Mouse (Mus musculus) layer of hippocampus, postnatal 25 days (tissue): Measurements from ENCODE around the gene Atp1b2. TPM values are rescaled to one million over a fixed set of nuclear protein-coding genes. Genes with fewer than 3 reads are reported as not detected.

Experiments
- DNase-seq, 2 experiments: peaks; one replicate each; pipeline ENCODE4 v3.0.0; 2022; ENCODE audit warnings: mixed read lengths in 2 of 2, low spot score in 1 of 2; ENCODE audit errors: extremely low spot score in 1 of 2
- microRNA-seq, 2 experiments: library from miRNA; unstranded; fragments of <30 nt; microRNA quantifications; one replicate each; pipeline ENCODE4 v1.2.0; 2021
- total RNA-seq, 2 experiments: library from RNA; stranded (reverse); gene quantifications; 2 replicates each; pipeline ENCODE4 v1.2.3; 2021

The Atp1b2 gene
- total RNA-seq, 2 experiments from 2014 or later: 394 to 472 TPM

- peak; percentile 47 to 65 for DNase-seq
Measured at GRCm38 (mm10) chr11:69552622-69553340, 53.0 kb downstream of the Atp1b2 start.

GRCm38 (mm10) chr11:69551310-69551709 lies 54.4 kb downstream of the Atp1b2 start:
- no peak for DNase-seq

Small RNA genes lying within 50 kb of the gene (microRNA-seq; reads per million reads assigned to microRNA genes)
- gene Mir467f: 0 reads per million in 2 experiments

Other genes starting within 250 kb of the Atp1b2 start
- gene Chd3, start 236.5 kb downstream of the Atp1b2 start, total RNA-seq: 100 to 1,000 TPM; 504 to 538 TPM
- 100 to 1,000 TPM; 100 to 116 TPM for gene Naa38, start 210.5 kb downstream of the Atp1b2 start, total RNA-seq
- 10 to 100 TPM; 40.8 to 43.6 TPM for gene Cyb5d1, start 210.3 kb downstream of the Atp1b2 start, total RNA-seq
- 1 to 10 TPM; 2.5 TPM for gene Tmem88, start 207.7 kb downstream of the Atp1b2 start, total RNA-seq
- gene Kdm6b, start 192.3 kb downstream of the Atp1b2 start, total RNA-seq: 10 to 100 TPM; 28.5 to 41.2 TPM
- gene Dnah2, start 56.8 kb downstream of the Atp1b2 start, total RNA-seq: 1 to 10 TPM; 3.5 to 8.0 TPM
- gene Efnb3, start 45.7 kb downstream of the Atp1b2 start, total RNA-seq: 100 to 1,000 TPM; 134 to 139 TPM
- 10 to 100 TPM; 11.7 to 12.5 TPM for gene Wrap53, start 25.7 kb downstream of the Atp1b2 start, total RNA-seq
- 10 to 100 TPM; 24.3 to 29.8 TPM for gene Trp53, start 25.6 kb downstream of the Atp1b2 start, total RNA-seq
- gene Shbg, start 12.0 kb upstream of the Atp1b2 start, total RNA-seq: not detected
- gene Sat2, start 16.1 kb upstream of the Atp1b2 start, total RNA-seq: 10 to 100 TPM; 15.5 to 15.8 TPM
- gene Fxr2, start 27.0 kb upstream of the Atp1b2 start, total RNA-seq: 100 to 1,000 TPM; 124 to 131 TPM
- under 1 TPM in 1 of 2 experiments, not detected in 1; 0.59 TPM for gene Sox15, start 49.4 kb upstream of the Atp1b2 start, total RNA-seq
- gene Mpdu1, start 56.7 kb upstream of the Atp1b2 start, total RNA-seq: 10 to 100 TPM; 61.1 to 63.9 TPM
- gene Cd68, start 60.2 kb upstream of the Atp1b2 start, total RNA-seq: 10 to 100 TPM; 15.1 to 15.7 TPM
- gene Eif4a1, start 66.5 kb upstream of the Atp1b2 start, total RNA-seq: 100 to 1,000 TPM; 369 to 381 TPM
- gene Senp3, start 76.1 kb upstream of the Atp1b2 start, total RNA-seq: 100 to 1,000 TPM in 1 of 2 experiments, 10 to 100 TPM in 1; 94.3 to 109 TPM
- gene Tnfsf13, start 79.8 kb upstream of the Atp1b2 start, total RNA-seq: 1 to 10 TPM; 1.2 to 1.3 TPM
- 1 to 10 TPM; 7.3 to 8.6 TPM for gene Tnfsf12, start 89.9 kb upstream of the Atp1b2 start, total RNA-seq
- gene Tnfsfm13, start 90.2 kb upstream of the Atp1b2 start, total RNA-seq: 1 to 10 TPM; 1.3 to 1.4 TPM
- gene Polr2a, start 152.7 kb upstream of the Atp1b2 start, total RNA-seq: 10 to 100 TPM; 58.6 to 69.5 TPM
- not detected for gene Slc35g3, start 156.0 kb upstream of the Atp1b2 start, total RNA-seq
- 100 to 1,000 TPM; 110 to 118 TPM for gene Zbtb4, start 160.0 kb upstream of the Atp1b2 start, total RNA-seq
- 1 to 10 TPM in 1 of 2 experiments, under 1 TPM in 1; 0.79 to 1.1 TPM for gene Chrnb1, start 190.0 kb upstream of the Atp1b2 start, total RNA-seq
- gene Fgf11, start 195.9 kb upstream of the Atp1b2 start, total RNA-seq: 10 to 100 TPM; 28.3 to 33.3 TPM
- gene Tmem102, start 199.7 kb upstream of the Atp1b2 start, total RNA-seq: not detected
- gene Gm39566, start 209.4 kb upstream of the Atp1b2 start, total RNA-seq: not detected
- gene Spem2, start 212.5 kb upstream of the Atp1b2 start, total RNA-seq: not detected
- under 1 TPM; 0.34 to 0.73 TPM for gene Spem1, start 216.2 kb upstream of the Atp1b2 start, total RNA-seq
- 100 to 1,000 TPM; 192 to 219 TPM for gene Nlgn2, start 231.8 kb upstream of the Atp1b2 start, total RNA-seq
- gene Tmem256, start 232.6 kb upstream of the Atp1b2 start, total RNA-seq: 100 to 1,000 TPM; 112 to 135 TPM
- gene Plscr3, start 240.4 kb upstream of the Atp1b2 start, total RNA-seq: 10 to 100 TPM; 16.5 to 19.0 TPM